Mouse (Mus musculus): Measurements from ENCODE around the gene Chek2. TPM values are rescaled to one million over a fixed set of nuclear protein-coding genes. Genes with fewer than 3 reads are reported as not detected.

Gene Chek2
- polyA plus RNA-seq, 1 experiment from 2014 or later = 37.2 TPM

DNA sequence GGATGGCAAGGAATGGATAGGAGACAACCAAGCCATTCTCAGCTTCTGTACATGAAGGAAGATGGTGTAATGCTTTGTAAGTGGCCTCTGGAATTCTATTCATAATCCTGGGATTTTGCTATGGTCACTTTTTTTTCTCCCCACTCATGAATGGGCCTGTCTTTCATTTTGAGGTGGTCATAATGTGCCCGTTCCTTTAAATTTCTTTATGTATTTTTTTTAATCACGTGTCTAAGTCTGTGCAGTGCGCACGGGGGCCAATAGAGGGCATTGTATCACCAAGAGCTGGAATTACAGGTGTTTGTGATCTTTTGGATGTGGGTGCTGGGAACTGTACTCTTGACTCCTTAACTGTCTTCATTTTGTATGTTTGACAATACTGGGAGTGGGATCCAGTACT, 686 bp downstream of the Chek2 start:
- H3K36me3 ChIP-seq (replicated peaks) = peaks cover 48% of the 10 kb centered on the region
- peak overlapping the region; percentile 71 for H3K4me2 ChIP-seq
- peak overlapping the region; percentile 81 for H3K4me3 ChIP-seq (replicated peaks)
- H3K9me3 ChIP-seq (replicated peaks) = no peaks in the 10 kb centered on the region
- H3K9ac ChIP-seq = peak overlapping the region; percentile 77
- H3K4me1 ChIP-seq (replicated peaks) = peaks cover 59% of the 10 kb centered on the region
- no peak for ATAC-seq (ENCODE audit: insufficient read depth)
- no peaks in the 10 kb centered on the region for H3K27me3 ChIP-seq
- under 1% methylated on average over 4 of the region's 4 CpGs for WGBS (ENCODE audit: insufficient replicate concordance)
- H3K27ac ChIP-seq (replicated peaks) = peak overlapping the region; percentile 90

DNA sequence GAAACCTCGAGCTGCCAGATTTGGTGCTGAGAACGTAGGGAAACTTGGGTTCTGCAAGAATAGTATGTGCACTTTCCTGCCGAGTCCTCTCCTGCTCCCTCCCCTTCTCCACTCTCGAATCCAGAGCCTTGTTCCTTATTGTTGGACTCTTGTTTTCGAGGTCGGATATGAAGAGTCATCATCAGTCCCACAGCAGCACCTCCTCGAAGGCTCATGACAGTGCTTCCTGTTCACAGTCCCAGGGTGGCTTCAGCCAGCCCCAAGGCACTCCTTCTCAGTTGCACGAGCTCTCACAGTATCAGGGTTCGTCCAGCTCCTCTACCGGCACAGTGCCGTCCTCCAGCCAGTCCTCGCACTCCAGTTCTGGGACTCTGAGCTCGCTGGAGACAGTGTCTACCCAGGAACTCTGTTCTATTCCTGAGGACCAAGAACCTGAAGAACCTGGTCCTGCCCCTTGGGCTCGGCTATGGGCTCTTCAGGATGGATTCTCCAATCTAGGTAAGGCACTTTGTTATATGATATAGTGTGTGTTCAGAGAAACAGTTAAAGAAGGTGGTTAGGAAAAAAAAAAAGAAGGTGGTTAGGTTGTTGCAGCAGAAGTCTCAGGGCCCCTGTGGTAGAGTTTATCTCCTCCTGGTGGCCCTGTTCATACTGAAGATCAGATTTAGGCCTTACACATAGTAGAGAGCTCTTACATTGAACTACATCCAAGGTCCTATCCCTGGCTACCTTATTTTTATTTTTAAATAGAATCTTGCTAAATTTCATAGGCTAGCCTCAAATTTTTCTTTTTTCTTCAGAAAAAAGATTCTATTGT, 1.5 kb downstream of the Chek2 start:
- H3K4me3 ChIP-seq (replicated peaks) = peak overlapping the region; percentile 81
- H3K27ac ChIP-seq (replicated peaks) = peak overlapping the region; percentile 90
- H3K4me2 ChIP-seq = peak overlapping the region; percentile 71
- H3K9ac ChIP-seq = peak overlapping the region; percentile 37; the same call in 1 of the 2 replicates
- no peaks in the 10 kb centered on the region for H3K9me3 ChIP-seq (replicated peaks)
- 50% methylated on average over 14 of the region's 14 CpGs for WGBS (ENCODE audit: insufficient replicate concordance)
- ATAC-seq (ENCODE audit: insufficient read depth) = no peak
- peaks cover 53% of the 10 kb centered on the region for H3K4me1 ChIP-seq (replicated peaks)
- peaks cover 56% of the 10 kb centered on the region for H3K36me3 ChIP-seq (replicated peaks)
- no peaks in the 10 kb centered on the region for H3K27me3 ChIP-seq

- no peak overlapping the region for H3K4me2 ChIP-seq
- H3K27me3 ChIP-seq = no peaks in the 10 kb centered on the region
- 73% methylated on average over 1 of the region's 1 CpGs for WGBS (ENCODE audit: insufficient replicate concordance)
- no peak overlapping the region for H3K4me3 ChIP-seq (replicated peaks)
- H3K9ac ChIP-seq = no peak overlapping the region
- H3K9me3 ChIP-seq (replicated peaks) = no peaks in the 10 kb centered on the region
- no peak overlapping the region for H3K27ac ChIP-seq (replicated peaks)
- peaks cover 95% of the 10 kb centered on the region for H3K36me3 ChIP-seq (replicated peaks)
- no peaks in the 10 kb centered on the region for H3K4me1 ChIP-seq (replicated peaks)
- ATAC-seq (ENCODE audit: insufficient read depth) = no peak
Observed at GRCm38 (mm10) chr5:110852990-110853389, 13.2 kb downstream of the Chek2 start.

DNA sequence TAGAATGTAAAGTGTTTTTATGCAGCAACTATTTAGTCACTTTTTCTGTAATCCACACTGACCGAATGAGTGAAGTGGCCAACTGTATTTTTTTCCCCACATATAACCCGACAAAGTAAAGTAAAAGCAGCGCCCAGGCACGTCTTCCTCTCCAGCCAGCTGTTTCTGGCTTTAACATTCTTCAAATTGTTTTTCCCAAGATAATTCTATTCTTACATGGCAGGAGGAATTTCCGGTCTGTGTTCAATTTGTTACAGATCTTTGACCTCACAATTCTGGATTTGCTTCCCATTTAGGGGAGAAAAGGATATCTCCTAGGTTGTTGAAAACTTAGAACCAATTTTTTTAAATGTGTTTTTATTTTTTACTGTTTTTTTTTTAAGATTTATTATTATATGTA, 17.3 kb downstream of the Chek2 start:
- no peaks in the 10 kb centered on the region for H3K4me1 ChIP-seq (replicated peaks)
- no peaks in the 10 kb centered on the region for H3K27me3 ChIP-seq
- WGBS (ENCODE audit: insufficient replicate concordance) = 83% methylated on average over 5 of the region's 5 CpGs
- H3K27ac ChIP-seq (replicated peaks) = no peak overlapping the region
- H3K9me3 ChIP-seq (replicated peaks) = no peaks in the 10 kb centered on the region
- H3K36me3 ChIP-seq (replicated peaks) = peaks cover 98% of the 10 kb centered on the region
- ATAC-seq (ENCODE audit: insufficient read depth) = no peak
- no peak overlapping the region for H3K4me2 ChIP-seq
- no peak overlapping the region for H3K9ac ChIP-seq
- no peak overlapping the region for H3K4me3 ChIP-seq (replicated peaks)

DNA sequence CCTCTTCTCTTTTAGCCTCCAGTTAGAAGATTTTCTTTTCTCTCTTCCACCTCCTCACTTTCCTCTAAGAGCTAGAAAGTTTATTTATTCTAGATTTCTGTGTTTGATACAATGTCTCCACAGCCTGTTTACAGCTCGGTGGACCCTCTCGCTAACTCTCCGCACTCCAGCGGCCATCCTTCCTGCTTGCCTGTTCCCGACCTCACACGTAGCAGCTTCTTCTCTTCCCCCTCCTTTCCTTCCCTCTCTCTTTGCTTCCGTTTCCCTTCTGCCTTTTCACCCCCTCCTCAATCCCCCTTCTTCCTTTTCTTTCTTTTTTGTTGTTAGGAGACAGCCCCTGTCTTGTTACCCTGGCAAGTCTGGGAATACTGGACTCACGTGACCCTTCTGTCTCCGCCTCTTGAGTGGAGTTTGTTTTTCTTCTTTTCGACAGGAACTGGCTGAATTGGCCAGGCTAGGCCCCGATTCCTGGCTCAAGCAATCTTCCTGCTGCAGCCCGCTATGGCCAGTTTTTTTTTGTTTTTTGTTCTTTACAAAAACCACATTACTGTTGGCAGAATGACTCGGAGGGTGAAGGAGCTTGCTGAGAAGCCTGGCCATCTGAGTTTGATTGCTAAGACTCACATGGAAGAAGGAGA, 19.4 kb downstream of the Chek2 start:
- Histone ChIP-seq H3K4me1 (replicated peaks) (no peaks in the 10 kb centered on the region), H3K4me2 (no peak overlapping the region), H3K9ac (no peak overlapping the region), H3K4me3 (replicated peaks) (no peak overlapping the region), H3K9me3 (replicated peaks) (no peaks in the 10 kb centered on the region), H3K27ac (replicated peaks) (no peak overlapping the region), H3K27me3 (no peaks in the 10 kb centered on the region), H3K36me3 (replicated peaks) (peaks cover 98% of the 10 kb centered on the region)
- no peak for ATAC-seq (ENCODE audit: insufficient read depth)
- 65% methylated on average over 13 of the region's 13 CpGs for WGBS (ENCODE audit: insufficient replicate concordance)

GRCm38 (mm10) chr5:110860445-110860844, 20.7 kb downstream of the Chek2 start:
- no peak for ATAC-seq (ENCODE audit: insufficient read depth)
- Histone ChIP-seq H3K4me2 (no peak overlapping the region), H3K27ac (replicated peaks) (no peak overlapping the region), H3K36me3 (replicated peaks) (peaks cover 97% of the 10 kb centered on the region), H3K27me3 (no peaks in the 10 kb centered on the region), H3K9me3 (replicated peaks) (no peaks in the 10 kb centered on the region), H3K9ac (no peak overlapping the region), H3K4me3 (replicated peaks) (no peak overlapping the region), H3K4me1 (replicated peaks) (no peaks in the 10 kb centered on the region)
- WGBS (ENCODE audit: insufficient replicate concordance) = 76% methylated on average over 5 of the region's 5 CpGs

GRCm38 (mm10) chr5:110868460-110868859, 28.7 kb downstream of the Chek2 start:
- 88% methylated on average over 4 of the region's 4 CpGs for WGBS (ENCODE audit: insufficient replicate concordance)
- Histone ChIP-seq H3K4me1 (replicated peaks) (no peaks in the 10 kb centered on the region), H3K27ac (replicated peaks) (no peak overlapping the region)

GRCm38 (mm10) chr5:110869242-110869669, 29.5 kb downstream of the Chek2 start:
- Histone ChIP-seq H3K4me1 (replicated peaks) (no peaks in the 10 kb centered on the region), H3K27ac (replicated peaks) (no peak overlapping the region)

More at GRCm38 (mm10) chr5:110868460-110868859, 28.7 kb downstream of the Chek2 start:
- Histone ChIP-seq H3K9me3 (replicated peaks) (no peaks in the 10 kb centered on the region), H3K9ac (no peak overlapping the region), H3K4me3 (replicated peaks) (no peak overlapping the region), H3K4me2 (no peak overlapping the region), H3K36me3 (replicated peaks) (peaks cover 95% of the 10 kb centered on the region), H3K27me3 (no peaks in the 10 kb centered on the region)
- no peak for ATAC-seq (ENCODE audit: insufficient read depth)

GRCm38 (mm10) chr5:110873160-110873559, 33.4 kb downstream of the Chek2 start:
- H3K4me3 ChIP-seq (replicated peaks) = no peak overlapping the region
- H3K4me2 ChIP-seq = no peak overlapping the region
- H3K4me1 ChIP-seq (replicated peaks) = peaks cover 9% of the 10 kb centered on the region
- H3K27me3 ChIP-seq = no peaks in the 10 kb centered on the region
- peaks cover 75% of the 10 kb centered on the region for H3K36me3 ChIP-seq (replicated peaks)
- H3K9me3 ChIP-seq (replicated peaks) = no peaks in the 10 kb centered on the region
- 87% methylated on average over 6 of the region's 6 CpGs for WGBS (ENCODE audit: insufficient replicate concordance)
- no peak overlapping the region for H3K9ac ChIP-seq
- no peak overlapping the region for H3K27ac ChIP-seq (replicated peaks)
- ATAC-seq (ENCODE audit: insufficient read depth) = no peak

More at GRCm38 (mm10) chr5:110869242-110869669, 29.5 kb downstream of the Chek2 start:
- H3K4me2 ChIP-seq = no peak overlapping the region
- H3K27me3 ChIP-seq = no peaks in the 10 kb centered on the region
- H3K36me3 ChIP-seq (replicated peaks) = peaks cover 95% of the 10 kb centered on the region
- WGBS (ENCODE audit: insufficient replicate concordance) = 71% methylated on average over 8 of the region's 8 CpGs
- H3K9ac ChIP-seq = no peak overlapping the region
- no peak overlapping the region for H3K4me3 ChIP-seq (replicated peaks)
- H3K9me3 ChIP-seq (replicated peaks) = no peaks in the 10 kb centered on the region
- no peak for ATAC-seq (ENCODE audit: insufficient read depth)

- no peak overlapping the region for H3K4me2 ChIP-seq
- H3K4me3 ChIP-seq (replicated peaks) = no peak overlapping the region
- H3K36me3 ChIP-seq (replicated peaks) = peaks cover 60% of the 10 kb centered on the region
Observed at GRCm38 (mm10) chr5:110874711-110875110, 34.9 kb downstream of the Chek2 start.

DNA sequence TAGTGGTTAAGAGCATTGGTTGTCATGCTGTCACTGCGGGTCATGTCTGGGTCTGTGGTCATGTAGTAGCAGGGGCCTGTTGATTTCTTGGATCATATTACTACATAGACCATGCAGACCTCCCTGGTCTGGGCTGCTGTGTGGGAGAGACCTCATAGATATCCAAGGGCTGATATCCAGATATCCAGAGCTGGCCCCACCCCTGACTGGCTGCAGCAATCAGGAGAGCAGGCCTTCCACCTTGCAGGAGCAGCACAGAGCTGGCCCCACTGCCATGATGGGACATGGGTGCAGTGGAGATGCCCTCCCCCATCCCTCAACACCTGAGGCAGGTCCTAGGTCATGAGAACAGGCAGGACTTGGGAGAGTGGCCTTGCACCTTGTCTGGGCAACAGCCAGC, 35.5 kb downstream of the Chek2 start:
- no peak for ATAC-seq (ENCODE audit: insufficient read depth)
- H3K9ac ChIP-seq = no peak overlapping the region
- 82% methylated on average over 1 of the region's 1 CpGs for WGBS (ENCODE audit: insufficient replicate concordance)
- H3K27ac ChIP-seq (replicated peaks) = no peak overlapping the region
- H3K4me1 ChIP-seq (replicated peaks) = peaks cover 20% of the 10 kb centered on the region
- no peaks in the 10 kb centered on the region for H3K9me3 ChIP-seq (replicated peaks)
- H3K27me3 ChIP-seq = no peaks in the 10 kb centered on the region
- H3K4me2 ChIP-seq = no peak overlapping the region
- H3K4me3 ChIP-seq (replicated peaks) = no peak overlapping the region
- H3K36me3 ChIP-seq (replicated peaks) = peaks cover 54% of the 10 kb centered on the region

More at GRCm38 (mm10) chr5:110874711-110875110, 34.9 kb downstream of the Chek2 start:
- Histone ChIP-seq H3K27me3 (no peaks in the 10 kb centered on the region), H3K4me1 (replicated peaks) (peaks cover 16% of the 10 kb centered on the region), H3K27ac (replicated peaks) (no peak overlapping the region), H3K9ac (no peak overlapping the region), H3K9me3 (replicated peaks) (no peaks in the 10 kb centered on the region)
- no peak for ATAC-seq (ENCODE audit: insufficient read depth)
